Mouse (Mus musculus): ENCODE measurements around the gene Blmh.

GRCm38 (mm10) chr11:76914366-76914765, 10.2 kb upstream of the Blmh start:
- TF ChIP-seq TCF12 (IDR thresholded peaks at IDR 0.05; ENCODE audit: insufficient read depth, poor library complexity, severe bottlenecking): no peak
- no peak for TF ChIP-seq POLR2A (IDR thresholded peaks at IDR 0.05; ENCODE audit: insufficient read length, low read depth)
- TF ChIP-seq POLR2AphosphoS2 (IDR thresholded peaks at IDR 0.05; ENCODE audit: insufficient read length, low read depth): no peak

All from myocyte (in vitro differentiated cells).